Mouse (Mus musculus) liver, embryonic 14.5 days (tissue): ENCODE data around the gene Dnaaf3.

ENCODE experiments used
- CTCF ChIP-seq: IDR thresholded peaks from 2 replicates; pipeline ENCODE4 v1.5.1; 2016; ENCODE audit warnings: antibody characterized with exemption, low read depth, control low read depth
- EP300 ChIP-seq: IDR thresholded peaks from 2 replicates; pipeline ENCODE4 v1.6.1; 2016; ENCODE audit warnings: antibody characterized with exemption, low read depth

DNA sequence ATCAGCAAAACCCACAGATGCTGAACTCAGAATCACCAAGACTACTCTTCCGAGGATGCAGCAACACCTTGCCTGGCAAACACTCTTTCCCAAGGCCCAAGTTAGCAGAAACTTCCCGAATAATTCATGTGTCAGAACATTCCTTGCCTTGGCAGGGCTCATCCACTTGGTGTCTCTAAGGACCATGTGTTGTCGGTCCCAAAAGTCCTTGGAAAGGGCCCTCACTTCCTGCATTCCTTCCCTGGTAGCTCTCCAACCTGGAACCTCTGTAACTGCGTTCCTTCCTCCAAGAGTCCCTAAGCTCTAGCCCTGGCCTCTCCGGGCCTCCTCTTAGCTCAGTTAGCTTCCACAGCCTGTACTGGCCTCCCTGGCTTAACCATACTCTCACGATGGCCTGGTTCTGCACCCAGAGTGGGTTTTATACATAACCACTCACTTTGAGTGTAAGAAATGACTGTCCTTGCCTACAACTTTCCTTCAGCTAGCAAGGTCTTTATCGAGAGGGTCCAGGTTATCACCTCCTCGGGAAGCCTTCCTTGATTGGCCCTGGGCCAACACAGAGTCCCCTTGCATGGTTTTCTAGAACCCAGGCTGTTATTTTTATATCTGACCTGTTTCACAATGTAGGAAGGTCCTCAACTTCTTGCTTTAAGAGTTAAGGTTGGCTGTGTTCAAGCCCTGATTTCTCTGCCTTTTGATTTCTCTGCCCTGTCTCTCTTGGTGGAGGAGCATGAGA, 20.6 kb downstream of the Dnaaf3 start:
- TF ChIP-seq CTCF (no peak), EP300 (no peak)
